Mouse (Mus musculus) CH12F3 (cell line): ENCODE results near the gene Rcc1.
"Not testable (repeated sequence)": the region's sequence is repeated elsewhere in the genome, so short reads cannot be mapped to it uniquely, and the experiment has no call there.

Experiments
- in situ Hi-C: fragments of 300-500 bp; cut with MboI; formaldehyde crosslinking; loops from 2 replicates; pipeline ENCODE4 v1.14.3; 2020; ENCODE audit warnings: low sequenced_read_pairs

The Rcc1 gene

GRCm38 (mm10) chr4:132291056-132291455 is 62.3 kb downstream of the Rcc1 start:
- in situ Hi-C loops, result no loop called here

- in situ Hi-C loops, result not testable (repeated sequence)
These were observed 64.6 kb downstream of the Rcc1 start for GRCm38 (mm10) chr4:132288840-132289239.
